Mouse (Mus musculus) adrenal gland, postnatal 25 days (tissue): ENCODE results near the gene Trhr2. TPM values are rescaled to one million over a fixed set of nuclear protein-coding genes. Genes with fewer than 3 reads are reported as not detected.

Experiments used
- total RNA-seq: library from RNA; stranded (reverse); gene quantifications from 2 replicates; pipeline ENCODE4 v1.2.3, GENCODE M21; 2021

The Trhr2 gene
- total RNA-seq, 1 experiment from 2014 or later = not detected

Other genes with a start within 250 kb of the Trhr2 start
- 17.8 and 22.4 TPM in 2 replicates for gene Zfpm1, start 78.6 kb downstream of the Trhr2 start, total RNA-seq
- 49.8 and 52.2 TPM in 2 replicates for gene Zc3h18, start 15.9 kb upstream of the Trhr2 start, total RNA-seq
- not detected in 2 replicates for gene Il17c, start 61.3 kb upstream of the Trhr2 start, total RNA-seq
- 25.4 and 27.0 TPM in 2 replicates for gene Cyba, start 72.2 kb upstream of the Trhr2 start, total RNA-seq
- gene Mvd, start 82.7 kb upstream of the Trhr2 start, total RNA-seq = 53.6 and 78.3 TPM in 2 replicates
- gene Snai3, start 100.0 kb upstream of the Trhr2 start, total RNA-seq = not detected in 2 replicates
- gene Rnf166, start 115.3 kb upstream of the Trhr2 start, total RNA-seq = 65.3 and 66.5 TPM in 2 replicates
- gene Ctu2, start 115.4 kb upstream of the Trhr2 start, total RNA-seq = 20.6 and 24.7 TPM in 2 replicates
- 18.3 and 20.1 TPM in 2 replicates for gene Piezo1, start 190.6 kb upstream of the Trhr2 start, total RNA-seq
- gene Cdt1, start 207.3 kb upstream of the Trhr2 start, total RNA-seq = 12.5 and 17.7 TPM in 2 replicates
- 50.6 and 66.4 TPM in 2 replicates for gene Aprt, start 216.2 kb upstream of the Trhr2 start, total RNA-seq